Mouse (Mus musculus): ENCODE measurements around the gene Dvl3.

Dvl3 gene

DNA sequence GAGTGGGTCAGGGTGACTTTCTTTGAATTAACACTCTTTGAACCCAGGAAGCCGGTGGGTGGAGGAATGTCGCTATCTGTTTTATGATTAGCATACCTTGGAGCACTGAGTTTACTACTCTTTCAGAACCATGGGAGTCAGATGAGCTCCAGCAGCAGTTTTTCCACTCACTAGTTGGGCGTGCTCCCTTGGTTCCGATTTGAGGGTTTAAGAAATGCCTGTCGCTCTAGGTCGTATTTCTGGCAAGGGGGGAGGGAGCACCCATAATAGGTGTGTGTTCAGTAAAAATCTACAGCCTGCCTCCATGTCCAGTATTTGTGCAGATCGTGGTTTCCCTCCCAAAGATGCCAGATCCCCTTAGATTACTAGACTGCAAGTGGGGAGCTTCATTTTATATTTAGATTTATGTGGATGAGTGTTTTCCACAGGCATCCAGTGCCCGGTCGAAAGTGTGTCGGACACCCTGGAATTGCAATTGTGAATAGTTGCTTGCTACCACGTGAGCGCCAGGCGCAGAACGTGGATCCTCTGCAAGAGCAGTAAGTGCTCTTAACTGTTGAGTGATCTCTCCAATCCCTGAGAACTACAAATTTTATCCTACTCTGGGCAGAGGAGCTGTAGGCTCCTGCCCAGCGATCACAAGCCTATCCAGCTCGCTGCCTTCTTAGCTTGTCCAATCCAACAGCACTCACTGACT is 18.7 kb upstream of the Dvl3 start:
- no peak for DNase-seq (ENCODE audit: low spot score)

DNA sequence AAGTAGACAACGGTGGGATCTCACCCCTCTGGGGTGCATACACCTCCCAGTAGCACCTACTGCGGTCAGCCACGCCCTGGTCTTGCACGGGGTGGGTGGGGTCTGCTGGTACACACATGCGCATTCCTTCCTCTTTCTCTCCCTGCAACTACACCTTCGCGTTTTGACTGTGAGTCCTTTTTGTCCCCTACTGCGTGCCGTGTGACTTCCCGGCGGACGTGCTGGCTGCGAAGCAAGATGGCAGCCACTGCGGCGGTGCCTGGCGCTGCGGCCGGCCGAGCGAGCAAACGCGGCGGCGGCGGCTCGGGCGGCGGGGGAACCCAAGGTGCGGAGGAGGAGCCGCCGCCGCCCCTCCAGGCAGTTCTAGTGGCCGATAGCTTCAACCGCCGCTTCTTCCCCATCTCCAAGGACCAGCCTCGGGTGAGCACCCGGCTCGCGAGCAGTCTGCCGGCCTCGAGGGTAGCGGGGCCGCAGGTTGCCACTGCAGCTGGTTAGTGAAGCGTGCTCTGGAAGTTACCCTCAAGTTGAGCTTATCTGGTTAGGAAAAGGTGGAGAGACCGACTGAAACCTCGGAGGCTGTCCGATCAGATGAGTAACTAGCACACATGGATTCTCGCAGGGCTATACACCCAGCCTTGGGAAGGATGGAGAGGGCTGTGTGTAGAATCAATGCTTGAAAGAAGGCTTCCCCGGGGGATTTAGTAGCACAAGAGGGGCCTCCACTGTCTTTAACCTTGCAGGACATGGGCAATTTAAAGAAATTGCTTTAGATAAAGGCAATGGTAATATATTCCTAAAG is 17.9 kb upstream of the Dvl3 start, which contains the start of gene Eif2b5:
Gene Eif2b5 (plus strand): TSS at position 141 of the 799 bp plus-strand sequence.
- peak; percentile 90 for DNase-seq (ENCODE audit: low spot score)

DNA sequence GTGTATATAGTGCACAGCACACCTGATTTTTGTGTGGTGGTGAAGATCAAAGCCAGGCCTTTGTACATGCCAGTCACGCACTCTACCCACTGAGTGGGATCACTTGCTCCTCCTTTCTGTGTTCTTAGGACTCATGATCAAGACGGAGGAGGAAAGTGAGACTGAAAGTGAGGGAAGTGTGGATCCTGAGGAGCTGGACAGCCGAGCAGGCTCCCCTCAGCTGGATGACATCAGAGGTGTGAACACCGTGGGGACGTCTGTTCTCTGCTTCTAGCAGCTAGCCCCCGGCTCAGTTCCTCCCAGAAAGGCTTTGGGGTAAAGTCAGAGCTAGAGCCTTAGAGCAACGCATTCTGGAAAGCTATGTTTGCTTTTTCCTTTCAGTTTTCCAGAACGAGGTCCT is 10.8 kb upstream of the Dvl3 start:
- DNase-seq (ENCODE audit: low spot score): no peak

DNA sequence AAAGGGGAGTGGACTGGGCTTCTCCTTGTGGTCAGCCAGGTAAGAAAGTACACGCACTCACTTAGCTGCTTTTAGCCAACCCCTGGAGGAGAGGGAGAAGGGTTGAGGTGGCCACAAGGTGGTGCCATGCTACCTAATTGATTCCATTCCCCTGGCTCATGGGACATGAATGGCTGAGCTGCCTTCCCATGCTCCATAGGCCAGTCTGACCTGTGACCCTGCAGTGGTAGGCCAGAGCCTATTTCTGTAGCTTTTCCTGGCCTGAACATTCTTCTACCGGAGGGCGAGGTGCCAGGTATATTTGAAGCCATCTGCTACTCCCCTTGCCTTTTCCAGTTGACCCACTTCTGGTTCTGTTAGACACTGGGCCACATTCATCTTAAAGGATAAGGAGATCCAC is 7.4 kb upstream of the Dvl3 start:
- peak; percentile 69 for DNase-seq (ENCODE audit: low spot score)

GRCm38 (mm10) chr16:20511277-20511847 is 5.4 kb upstream of the Dvl3 start:
- DNase-seq (ENCODE audit: low spot score): no peak

GRCm38 (mm10) chr16:20516032-20516431 is 750 bp upstream of the Dvl3 start:
- DNase-seq (ENCODE audit: low spot score): no peak

DNA sequence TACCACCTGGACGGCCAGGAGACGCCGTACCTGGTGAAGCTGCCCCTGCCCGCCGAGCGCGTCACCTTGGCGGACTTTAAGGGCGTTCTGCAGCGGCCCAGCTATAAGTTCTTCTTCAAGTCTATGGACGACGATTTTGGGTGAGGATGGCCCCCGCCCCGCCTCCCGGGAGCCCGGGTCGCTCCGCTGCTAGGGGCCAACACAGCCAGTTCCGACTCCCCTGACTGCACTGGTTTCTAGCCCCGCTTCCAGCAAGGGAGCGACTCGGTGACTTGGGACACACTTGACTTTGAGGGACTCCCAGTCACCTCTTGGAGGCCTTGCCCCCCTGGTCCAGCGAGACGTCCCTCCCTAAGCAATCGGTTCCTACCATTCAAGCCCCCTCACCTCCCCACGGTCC is 434 bp downstream of the Dvl3 start:
- no peak for DNase-seq (ENCODE audit: low spot score)

DNA sequence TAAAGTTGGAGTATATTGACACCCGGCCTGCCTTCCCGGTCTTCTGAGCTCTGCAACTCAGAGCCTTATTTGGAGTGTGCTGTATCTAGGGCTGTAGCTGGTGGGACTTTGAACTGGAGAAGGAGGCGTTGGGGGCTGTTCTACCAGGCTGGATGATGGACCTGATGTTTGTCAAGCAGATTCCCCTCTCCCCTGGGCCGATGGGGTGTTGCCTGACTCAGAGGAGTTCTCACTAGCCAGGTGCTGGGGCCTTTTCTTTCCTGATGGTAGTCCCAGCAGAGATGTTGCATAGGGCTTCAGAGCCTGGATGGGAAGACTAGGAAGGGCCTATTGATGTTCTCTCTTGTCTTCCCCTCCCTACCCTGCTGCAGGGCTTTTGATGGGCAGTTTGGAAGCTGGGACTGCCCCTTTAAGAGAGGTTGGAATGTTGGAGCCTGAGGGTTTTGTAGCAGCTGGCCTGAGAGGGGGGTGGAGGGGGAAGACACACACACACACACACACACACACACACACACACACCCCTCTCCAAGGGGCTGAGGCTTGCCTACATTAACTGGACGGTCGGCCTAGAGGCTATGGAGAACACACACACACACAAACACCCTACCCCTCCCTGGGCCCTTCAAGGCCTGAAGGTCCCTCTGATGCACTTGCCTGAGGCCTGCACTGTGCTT is 1.1 kb downstream of the Dvl3 start:
- no peak for DNase-seq (ENCODE audit: low spot score)

GRCm38 (mm10) chr16:20523886-20524285 is 7.1 kb downstream of the Dvl3 start:
- no peak for DNase-seq (ENCODE audit: low spot score)

DNA sequence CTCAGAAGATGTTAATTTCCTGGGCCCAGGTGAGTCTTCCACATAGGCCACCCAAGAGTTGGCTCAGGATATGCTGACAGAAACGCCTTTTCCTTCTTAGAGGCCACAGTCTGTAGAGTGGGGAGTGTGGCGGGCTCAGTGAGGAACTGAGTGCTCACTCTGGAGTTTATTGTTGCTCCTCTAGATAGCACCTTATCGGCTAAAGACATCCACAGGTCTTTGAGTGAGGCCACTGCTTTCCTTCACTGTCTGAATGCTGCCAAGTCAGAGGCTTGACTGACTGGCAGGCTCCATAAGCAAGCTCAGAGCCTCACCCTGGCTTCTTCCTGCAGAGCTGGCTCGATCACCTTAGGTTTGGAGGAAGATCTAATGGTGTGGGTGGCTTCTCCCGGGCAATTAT is 12.0 kb downstream of the Dvl3 start:
- no peak for DNase-seq (ENCODE audit: low spot score)

DNA sequence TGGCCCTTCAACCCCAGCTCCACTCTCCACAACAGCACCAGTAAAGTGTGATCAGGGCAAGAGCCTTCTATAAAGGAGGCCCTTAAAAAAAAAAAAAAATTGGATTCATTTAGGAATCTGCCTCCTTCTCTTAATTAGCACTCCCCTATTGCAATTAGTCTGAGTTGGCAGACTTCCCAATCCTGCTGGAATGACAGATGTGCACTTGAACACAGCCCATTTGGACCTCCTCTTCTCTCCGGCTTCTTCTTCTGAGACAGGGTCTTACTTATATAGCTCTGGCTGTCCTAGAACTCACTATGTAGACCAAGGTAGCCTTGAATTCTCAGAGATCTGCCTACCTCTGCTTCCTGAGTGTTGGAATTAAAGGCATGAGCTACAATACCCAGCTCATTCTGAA is 12.6 kb downstream of the Dvl3 start:
- DNase-seq (ENCODE audit: low spot score): no peak

DNA sequence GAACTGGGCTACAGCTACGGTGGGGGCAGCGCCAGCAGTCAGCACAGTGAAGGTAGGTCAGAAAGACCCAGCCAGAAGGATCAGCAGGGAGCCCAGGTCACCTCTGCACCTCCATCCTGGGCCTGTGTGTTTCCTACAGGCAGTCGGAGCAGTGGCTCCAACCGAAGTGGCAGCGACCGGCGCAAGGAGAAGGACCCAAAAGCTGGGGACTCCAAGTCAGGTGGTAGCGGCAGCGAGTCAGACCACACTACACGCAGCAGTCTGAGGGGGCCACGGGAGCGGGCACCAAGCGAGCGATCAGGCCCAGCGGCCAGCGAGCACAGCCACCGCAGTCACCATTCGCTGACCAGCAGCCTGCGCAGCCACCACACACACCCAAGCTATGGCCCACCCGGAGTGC is 14.2 kb downstream of the Dvl3 start:
- no peak for DNase-seq (ENCODE audit: low spot score)

DNA sequence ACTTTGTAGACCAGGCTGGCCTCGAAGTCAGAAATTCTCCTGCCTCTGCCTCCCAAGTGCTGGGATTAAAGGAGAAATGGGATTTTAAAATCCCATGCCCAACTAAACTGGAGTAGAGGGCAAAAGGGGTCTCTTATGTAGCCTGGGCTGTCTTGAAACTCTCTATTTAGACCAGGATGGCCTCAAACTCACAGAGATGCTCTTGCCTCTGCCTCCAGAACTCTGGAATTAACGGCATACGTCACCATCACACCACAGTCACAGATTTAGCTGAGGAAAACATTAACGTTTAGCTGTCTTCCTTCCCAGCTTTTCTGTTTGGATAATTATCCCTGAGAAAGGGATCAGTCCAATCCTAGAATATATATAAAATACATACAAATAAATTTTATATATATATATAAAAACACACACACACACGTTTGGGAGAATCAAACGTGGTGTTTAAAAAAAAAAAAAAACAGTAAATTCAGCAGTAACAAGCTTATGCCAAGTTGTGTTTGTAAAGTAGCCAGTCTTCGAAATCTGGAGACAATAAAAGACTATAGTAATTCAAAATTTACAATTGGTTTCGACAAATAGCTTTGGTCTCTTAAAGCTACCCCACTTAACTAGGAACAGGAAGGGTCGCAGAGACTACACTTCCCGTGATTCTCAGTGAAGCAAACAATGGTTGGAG is 18.0 kb downstream of the Dvl3 start:
- DNase-seq (ENCODE audit: low spot score): no peak

DNA sequence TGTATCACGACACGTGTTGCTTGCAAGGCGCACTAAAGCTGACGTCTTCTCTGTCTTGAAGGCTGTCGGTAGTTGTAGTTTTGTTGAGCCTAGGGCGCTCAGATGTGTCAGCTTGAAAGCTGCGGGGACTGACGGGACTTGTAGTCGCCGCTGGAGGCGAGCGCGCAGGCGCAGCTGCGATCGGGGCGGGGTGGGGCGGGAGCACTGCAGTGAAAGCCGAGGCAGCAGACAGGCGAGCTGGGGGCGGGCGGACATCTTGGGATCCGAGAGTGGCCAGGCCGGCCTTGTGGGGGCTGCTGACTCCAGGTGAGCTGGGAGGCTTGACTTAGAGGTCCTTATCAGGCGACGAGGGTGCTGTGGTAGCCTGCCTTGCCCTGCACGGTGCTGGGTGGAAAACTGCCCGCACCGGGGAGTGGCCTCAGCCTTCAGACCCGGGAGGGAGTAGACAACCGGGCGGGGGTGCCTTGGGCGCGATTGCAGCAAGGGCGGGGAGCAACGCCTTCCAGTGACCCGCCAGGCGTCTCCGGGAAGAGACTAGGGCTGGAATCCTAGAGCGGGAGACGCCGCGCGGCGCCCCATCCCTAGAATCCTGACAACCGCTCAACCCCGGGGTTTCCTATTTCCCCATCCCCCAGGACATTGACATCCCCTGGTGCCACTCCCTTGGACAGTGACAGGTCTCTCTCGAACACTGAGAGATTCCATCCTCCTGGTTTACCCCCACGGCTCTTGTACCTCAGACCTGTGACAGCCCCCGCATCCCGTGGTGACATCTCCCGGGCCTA is 18.7 kb downstream of the Dvl3 start, which contains the start of gene Ap2m1:
Gene Ap2m1 (plus strand): TSS at position 183 of the 785 bp plus-strand sequence.
- peak; percentile 93 for DNase-seq (ENCODE audit: low spot score)

- DNase-seq (ENCODE audit: low spot score): no peak
Observed at GRCm38 (mm10) chr16:20536081-20536665, 19.4 kb downstream of the Dvl3 start.

DNA sequence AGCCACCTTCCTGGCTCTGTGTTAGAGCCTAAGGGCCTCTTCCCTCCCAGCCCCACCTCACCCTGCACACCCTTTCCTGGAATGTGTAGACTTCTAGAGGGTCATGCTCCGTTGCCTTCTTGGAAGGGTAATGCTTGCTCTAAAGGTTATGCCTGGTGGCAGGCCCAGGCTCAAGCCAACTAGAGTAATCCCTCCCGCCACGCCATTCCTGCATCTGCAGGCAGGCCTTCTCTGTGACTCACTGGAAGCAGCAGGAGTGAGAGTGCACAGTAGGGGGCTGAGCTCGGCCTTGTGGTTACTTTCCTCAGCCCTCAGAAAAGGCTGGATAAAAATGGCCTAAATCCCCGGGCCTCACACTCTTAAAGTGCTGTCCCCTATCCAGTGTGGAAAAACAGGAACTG is 20.3 kb downstream of the Dvl3 start:
- DNase-seq (ENCODE audit: low spot score): no peak

DNA sequence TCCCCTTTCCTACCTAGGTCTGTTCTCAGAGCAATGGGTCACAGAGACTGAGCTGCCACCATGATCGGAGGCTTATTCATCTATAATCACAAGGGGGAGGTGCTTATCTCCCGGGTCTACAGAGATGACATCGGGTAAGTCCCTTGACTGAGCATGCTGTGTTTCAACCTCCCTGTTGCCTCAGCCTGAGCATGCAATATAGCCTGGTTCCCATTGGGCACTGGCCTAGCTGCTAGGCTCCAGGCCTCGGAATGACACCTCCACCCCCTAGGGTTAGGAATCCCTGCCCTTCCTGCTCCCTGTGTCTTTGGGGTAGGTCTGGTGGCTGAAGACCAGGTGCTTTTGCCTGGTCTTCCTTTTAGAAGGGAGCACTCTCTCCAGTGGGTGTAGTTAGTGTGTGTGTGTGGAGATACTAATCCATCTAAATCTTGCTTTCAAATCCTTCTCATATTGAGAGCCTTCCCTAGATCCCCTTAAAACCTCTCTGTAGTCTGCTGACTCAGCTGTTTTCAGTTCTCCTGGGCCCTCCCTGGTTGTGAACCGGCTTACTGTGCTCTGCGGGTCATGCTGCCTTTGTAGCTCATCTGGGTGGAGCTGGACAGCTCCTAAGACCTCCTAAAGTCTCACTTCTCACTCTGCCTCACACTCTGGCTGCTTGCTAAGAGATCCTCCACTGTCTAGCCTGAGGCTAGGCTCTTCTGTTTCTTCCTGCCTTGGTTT is 21.0 kb downstream of the Dvl3 start:
- DNase-seq (ENCODE audit: low spot score): no peak

DNA sequence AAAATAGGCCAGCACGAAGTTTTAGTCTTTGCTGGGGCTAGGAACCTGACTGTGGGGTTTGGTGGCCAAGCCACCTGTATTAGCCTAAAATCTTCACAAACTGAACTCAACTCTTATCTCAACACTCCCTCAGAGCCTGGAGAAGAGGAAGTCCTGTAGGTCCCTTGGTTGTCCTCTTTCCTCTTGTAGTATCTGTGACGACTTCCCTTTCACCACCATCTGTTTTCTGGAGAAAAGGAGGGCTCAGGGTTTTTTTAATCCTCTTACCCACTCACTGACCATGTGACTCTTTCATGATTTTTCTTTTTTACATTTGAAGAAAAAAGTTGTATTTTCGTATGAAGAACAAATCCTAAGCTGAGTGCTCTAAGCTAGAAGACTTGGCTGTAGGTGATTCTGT is 22.9 kb downstream of the Dvl3 start:
- DNase-seq (ENCODE audit: low spot score): no peak

GRCm38 (mm10) chr16:20540438-20540837 is 23.7 kb downstream of the Dvl3 start:
- no peak for DNase-seq (ENCODE audit: low spot score)

DNA sequence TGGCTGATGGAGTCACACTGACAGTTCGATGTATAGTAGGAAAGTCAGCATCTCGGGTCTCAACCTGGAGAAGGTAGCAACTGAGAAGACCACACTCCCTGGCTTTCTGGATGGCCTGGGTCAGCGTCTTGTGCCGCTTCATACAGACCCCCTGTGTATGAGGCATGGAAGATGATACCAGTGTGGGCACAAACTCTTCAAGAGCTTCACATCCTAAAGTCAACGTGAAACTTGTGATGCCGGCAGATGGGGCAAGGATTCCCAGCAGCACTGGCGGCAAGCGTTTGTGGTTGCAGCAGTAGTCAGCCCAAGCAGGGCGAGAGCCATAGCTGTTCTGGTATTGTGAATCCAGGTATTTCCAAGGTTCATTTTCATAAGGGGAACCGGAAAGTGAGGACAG is 28.9 kb downstream of the Dvl3 start:
- DNase-seq (ENCODE audit: low spot score): no peak

All from testis, postnatal 10 days (tissue).